Mouse (Mus musculus): Measurements from ENCODE around the gene Bfsp2.
A peak's percentile ranks its signal among the peaks of the same experiment; 100 is the strongest.

Bfsp2 gene

GRCm38 (mm10) chr9:103480044-103480576 lies at the start of gene Bfsp2:
TSS of gene Bfsp2 (minus strand) at chr9:103480420.
- DNase-seq: no peak

- DNase-seq: no peak
Observed at GRCm38 (mm10) chr9:103525041-103525537, 44.9 kb upstream of the Bfsp2 start.

GRCm38 (mm10) chr9:103524600-103524999 lies 44.4 kb upstream of the Bfsp2 start:
- no peak for DNase-seq

- DNase-seq: no peak
Observed at GRCm38 (mm10) chr9:103523742-103524403, 43.7 kb upstream of the Bfsp2 start.

- DNase-seq: no peak
Observed at GRCm38 (mm10) chr9:103523008-103523407, 42.8 kb upstream of the Bfsp2 start.

GRCm38 (mm10) chr9:103513884-103514283 lies 33.7 kb upstream of the Bfsp2 start:
- no peak for DNase-seq

GRCm38 (mm10) chr9:103512257-103512656 lies 32.0 kb upstream of the Bfsp2 start:
- no peak for DNase-seq

GRCm38 (mm10) chr9:103506968-103507584 lies 26.9 kb upstream of the Bfsp2 start:
- no peak for DNase-seq

- no peak for DNase-seq
Observed at GRCm38 (mm10) chr9:103505067-103505466, 24.8 kb upstream of the Bfsp2 start.

GRCm38 (mm10) chr9:103504646-103505045 lies 24.4 kb upstream of the Bfsp2 start:
- DNase-seq: no peak

GRCm38 (mm10) chr9:103503586-103504298 lies 23.5 kb upstream of the Bfsp2 start:
- no peak for DNase-seq

GRCm38 (mm10) chr9:103502655-103503054 lies 22.4 kb upstream of the Bfsp2 start:
- DNase-seq: no peak

GRCm38 (mm10) chr9:103501861-103502364 lies 21.7 kb upstream of the Bfsp2 start:
- no peak for DNase-seq

GRCm38 (mm10) chr9:103499366-103499765 lies 19.1 kb upstream of the Bfsp2 start:
- DNase-seq: no peak

- no peak for DNase-seq
Observed at GRCm38 (mm10) chr9:103498699-103499098, 18.5 kb upstream of the Bfsp2 start.

- DNase-seq: no peak
Observed at GRCm38 (mm10) chr9:103495391-103495790, 15.2 kb upstream of the Bfsp2 start.

GRCm38 (mm10) chr9:103494346-103495020 lies 14.3 kb upstream of the Bfsp2 start:
- DNase-seq: no peak

- no peak for DNase-seq
Observed at GRCm38 (mm10) chr9:103491985-103492384, 11.8 kb upstream of the Bfsp2 start.

GRCm38 (mm10) chr9:103490439-103490838 lies 10.2 kb upstream of the Bfsp2 start:
- DNase-seq: peak; percentile 78 to 82

GRCm38 (mm10) chr9:103489883-103490282 lies 9.7 kb upstream of the Bfsp2 start:
- DNase-seq: peak; percentile 44 to 59

- peak; percentile 54 to 62 for DNase-seq
Observed at GRCm38 (mm10) chr9:103489096-103489495, 8.9 kb upstream of the Bfsp2 start.

- no peak for DNase-seq
Observed at GRCm38 (mm10) chr9:103486262-103486661, 6.0 kb upstream of the Bfsp2 start.

- no peak for DNase-seq
Observed at GRCm38 (mm10) chr9:103485606-103486005, 5.4 kb upstream of the Bfsp2 start.

Data from thymus, postnatal 36 days (tissue).